Mouse (Mus musculus) embryonic facial prominence, embryonic 13.5 days (tissue): Measurements from ENCODE around the gene Cdadc1. TPM values are rescaled to one million over a fixed set of nuclear protein-coding genes. Genes with fewer than 3 reads are reported as not detected.

Experiments used
- ATAC-seq: fragments of 200-750 bp; cut with Nextera tagmentation; 2 replicates; pipeline ENCODE4 v1.8.0; 2017; ENCODE audit warnings: low read depth; ENCODE audit not compliant: insufficient number of reproducible peaks, insufficient read depth, low FRiP score, low TSS enrichment
- H3K27ac ChIP-seq: fragments of 300-500 bp; sonication (generic); 2 replicates; pipeline ENCODE4 v1.5.1; 2015; ENCODE audit warnings: moderate library complexity, mild to moderate bottlenecking, inconsistent platforms
- H3K27me3 ChIP-seq: fragments of 300-500 bp; sonication (generic); 2 replicates; pipeline ENCODE4 v1.6.1; 2015; ENCODE audit warnings: mild to moderate bottlenecking, inconsistent platforms
- H3K36me3 ChIP-seq: fragments of 300-500 bp; sonication (generic); 2 replicates; pipeline ENCODE4 v1.6.1; 2015; ENCODE audit warnings: mild to moderate bottlenecking, inconsistent platforms
- H3K4me1 ChIP-seq: fragments of 300-500 bp; sonication (generic); 2 replicates; pipeline ENCODE4 v1.6.1; 2015; ENCODE audit warnings: inconsistent platforms
- H3K4me2 ChIP-seq: fragments of 300-500 bp; sonication (generic); 2 replicates; pipeline ENCODE4 v1.6.1; 2015; ENCODE audit warnings: moderate library complexity, mild to moderate bottlenecking, inconsistent platforms
- H3K4me3 ChIP-seq: fragments of 300-500 bp; sonication (generic); 2 replicates; pipeline ENCODE4 v1.5.1; 2015; ENCODE audit warnings: mild to moderate bottlenecking, inconsistent platforms
- H3K9ac ChIP-seq: fragments of 300-500 bp; sonication (generic); 2 replicates; pipeline ENCODE4 v1.6.1; 2015; ENCODE audit warnings: mild to moderate bottlenecking, inconsistent platforms
- H3K9me3 ChIP-seq: fragments of 300-500 bp; sonication (generic); 2 replicates; pipeline ENCODE4 v1.6.1; 2016; ENCODE audit warnings: inconsistent platforms
- WGBS: fragments of 180-500 bp; shearing (Covaris S2); methylation state at CpG from one replicate; pipeline ENCODE4 v1.1.7; 2015; ENCODE audit warnings: mixed read lengths; 5-methylcytosine and 5-hydroxymethylcytosine counted together
- polyA plus RNA-seq: library from polyadenylated mRNA; unstranded; fragments of >200 nt; fragmentation: Nextera tagmentation; extraction: Ambion mirVana; gene quantifications from 2 replicates; pipeline ENCODE4 v1.2.1, GENCODE M21; 2015

Gene Cdadc1
- polyA plus RNA-seq, 1 experiment from 2014 or later, result 29.5 TPM

GRCm38 (mm10) chr14:59555018-59555417 is 42.7 kb downstream of the Cdadc1 start:
- ATAC-seq, result no peak
- 86% methylated on average over 8 of the region's 8 CpGs for WGBS
- no peak overlapping the region for H3K4me3 ChIP-seq

DNA sequence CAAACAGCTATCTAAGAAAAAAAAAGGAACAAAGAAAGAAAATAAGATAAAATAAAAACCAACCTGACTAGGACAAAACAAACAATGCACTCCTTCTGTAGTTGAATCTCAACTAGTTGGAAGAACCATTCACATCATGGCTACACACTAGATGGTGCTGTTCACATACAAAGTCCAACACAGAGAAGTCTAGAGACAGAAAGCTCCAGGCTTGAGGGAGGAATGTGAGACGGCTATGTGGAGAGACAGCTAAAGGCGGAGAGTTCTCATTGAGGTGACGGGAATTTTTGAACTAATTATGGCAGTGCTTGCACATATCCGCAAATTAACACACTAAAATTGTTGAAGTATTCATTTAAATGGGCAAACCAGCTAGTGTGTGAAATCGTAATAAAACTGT is 43.7 kb downstream of the Cdadc1 start:
- Histone ChIP-seq H3K9ac (no peak overlapping the region), H3K27ac (no peak overlapping the region), H3K36me3 (no peaks in the 10 kb centered on the region), H3K27me3 (no peaks in the 10 kb centered on the region), H3K4me2 (no peak overlapping the region), H3K9me3 (no peaks in the 10 kb centered on the region), H3K4me3 (no peak overlapping the region), H3K4me1 (peaks cover under 1% of the 10 kb centered on the region; the same call in 1 of the 2 replicates)
- ATAC-seq, result no peak
- WGBS, result 73% methylated on average over 5 of the region's 5 CpGs

More at GRCm38 (mm10) chr14:59555018-59555417, 42.7 kb downstream of the Cdadc1 start:
- H3K4me2 ChIP-seq, result no peak overlapping the region
- no peak overlapping the region for H3K9ac ChIP-seq
- H3K27ac ChIP-seq, result no peak overlapping the region
- no peaks in the 10 kb centered on the region for H3K9me3 ChIP-seq
- H3K27me3 ChIP-seq, result no peaks in the 10 kb centered on the region
- no peaks in the 10 kb centered on the region; the same call in 1 of the 2 replicates for H3K4me1 ChIP-seq
- H3K36me3 ChIP-seq, result no peaks in the 10 kb centered on the region

GRCm38 (mm10) chr14:59551956-59552355 is 45.8 kb downstream of the Cdadc1 start:
- Histone ChIP-seq H3K4me2 (no peak overlapping the region), H3K9ac (no peak overlapping the region), H3K27ac (no peak overlapping the region), H3K4me1 (peaks cover 7% of the 10 kb centered on the region), H3K27me3 (no peaks in the 10 kb centered on the region), H3K36me3 (no peaks in the 10 kb centered on the region), H3K4me3 (no peak overlapping the region), H3K9me3 (no peaks in the 10 kb centered on the region)
- no peak for ATAC-seq
- 54% methylated on average over 8 of the region's 8 CpGs for WGBS

GRCm38 (mm10) chr14:59550841-59551240 is 46.9 kb downstream of the Cdadc1 start:
- Histone ChIP-seq H3K9me3 (no peaks in the 10 kb centered on the region), H3K9ac (no peak overlapping the region), H3K4me2 (no peak overlapping the region), H3K4me1 (peaks cover 7% of the 10 kb centered on the region), H3K36me3 (no peaks in the 10 kb centered on the region), H3K4me3 (no peak overlapping the region), H3K27me3 (no peaks in the 10 kb centered on the region), H3K27ac (no peak overlapping the region)
- no peak for ATAC-seq
- WGBS, result 85% methylated on average over 2 of the region's 2 CpGs

DNA sequence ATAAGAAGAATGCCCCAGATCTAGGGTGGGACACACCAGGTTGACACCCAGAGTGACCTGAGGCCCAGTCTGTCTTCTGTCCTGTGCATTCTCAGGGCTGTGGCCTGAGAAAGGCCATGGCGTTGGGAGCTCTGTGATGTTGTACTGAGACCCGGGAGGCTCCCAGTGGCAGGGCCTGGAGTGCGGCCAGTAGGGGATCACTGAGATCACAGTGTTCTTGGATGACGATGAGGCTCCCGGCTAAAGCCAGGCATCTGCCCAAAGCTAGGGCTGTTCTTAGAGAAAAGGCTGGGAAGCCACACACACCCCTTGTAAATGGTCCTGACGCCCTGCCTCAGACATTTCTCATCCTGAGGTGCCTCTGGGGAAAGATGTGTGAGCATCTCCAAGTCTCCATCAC is 48.7 kb downstream of the Cdadc1 start:
- WGBS, result 84% methylated on average over 6 of the region's 6 CpGs
- peaks cover 7% of the 10 kb centered on the region for H3K4me1 ChIP-seq
- H3K9me3 ChIP-seq, result no peaks in the 10 kb centered on the region
- H3K36me3 ChIP-seq, result no peaks in the 10 kb centered on the region
- H3K27me3 ChIP-seq, result no peaks in the 10 kb centered on the region
- ATAC-seq, result no peak
- no peak overlapping the region for H3K27ac ChIP-seq
- no peak overlapping the region for H3K9ac ChIP-seq
- no peak overlapping the region for H3K4me2 ChIP-seq
- no peak overlapping the region for H3K4me3 ChIP-seq

- H3K9me3 ChIP-seq, result no peaks in the 10 kb centered on the region
- H3K27me3 ChIP-seq, result no peaks in the 10 kb centered on the region
- H3K27ac ChIP-seq, result no peak overlapping the region
- no peak overlapping the region for H3K4me3 ChIP-seq
- no peak overlapping the region for H3K4me2 ChIP-seq
- H3K4me1 ChIP-seq, result peaks cover 7% of the 10 kb centered on the region
- no peaks in the 10 kb centered on the region for H3K36me3 ChIP-seq
- no peak overlapping the region for H3K9ac ChIP-seq
- no peak for ATAC-seq
- WGBS, result 53% methylated on average over 2 of the region's 2 CpGs
Observed at GRCm38 (mm10) chr14:59548532-59548931, 49.2 kb downstream of the Cdadc1 start.

DNA sequence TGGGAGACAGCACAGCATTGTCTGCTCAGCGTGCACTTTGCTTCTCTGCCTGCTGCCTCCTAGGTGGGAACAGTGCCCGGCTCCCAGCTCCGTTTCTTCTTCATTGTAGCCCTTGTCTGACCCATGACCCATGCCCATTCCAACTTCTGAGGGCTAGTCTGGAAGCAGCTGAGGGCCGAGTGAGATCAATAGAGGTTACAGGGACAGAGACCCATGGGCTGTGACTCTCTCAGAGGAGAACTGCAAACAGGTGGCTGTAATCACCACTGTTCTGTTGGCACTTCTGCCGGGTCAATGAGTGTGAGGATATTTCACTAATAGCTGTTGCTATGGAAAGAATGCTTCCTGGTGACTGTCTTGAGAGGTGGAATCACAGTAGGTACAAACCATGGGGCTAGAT is 50.2 kb downstream of the Cdadc1 start:
- H3K27me3 ChIP-seq, result no peaks in the 10 kb centered on the region
- peaks cover 7% of the 10 kb centered on the region for H3K4me1 ChIP-seq
- 64% methylated on average over 5 of the region's 5 CpGs for WGBS

DNA sequence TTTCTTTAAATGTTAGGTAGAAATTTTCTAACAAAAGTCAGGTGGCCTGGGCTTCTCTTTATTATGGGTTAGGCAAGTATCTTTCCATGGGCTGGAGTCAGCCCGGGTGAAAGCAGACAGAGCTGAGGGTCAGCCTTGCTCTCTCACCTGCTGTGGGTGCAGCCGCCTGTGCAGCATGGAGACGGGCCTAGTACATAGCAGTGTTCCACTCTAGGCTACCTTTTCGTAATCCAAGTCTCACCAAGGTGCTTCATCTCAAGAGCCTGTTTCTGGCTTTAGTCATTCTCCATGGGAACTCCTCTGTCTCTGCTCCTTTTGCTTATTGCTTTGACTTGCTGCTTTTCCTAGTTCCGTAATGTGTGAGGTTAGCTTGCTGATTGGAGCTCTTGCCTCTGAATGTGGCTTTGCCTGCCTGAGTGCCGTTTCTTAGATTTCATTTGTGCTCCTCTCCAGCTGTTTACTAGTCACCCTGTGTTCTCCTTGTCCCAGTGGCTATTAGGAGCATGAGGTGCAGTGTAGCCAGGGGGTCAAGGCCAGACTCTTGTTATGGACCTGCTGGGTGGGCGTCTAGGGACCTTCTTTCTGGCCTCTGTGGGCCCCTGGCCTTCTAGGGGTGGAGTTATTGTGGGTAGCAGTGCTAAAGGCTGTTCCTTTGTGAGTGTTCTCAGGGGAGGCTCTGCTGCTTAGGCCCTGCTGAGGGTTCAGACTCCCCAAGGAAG is 51.4 kb downstream of the Cdadc1 start:
- no peak for ATAC-seq
- no peak overlapping the region for H3K27ac ChIP-seq
- H3K4me2 ChIP-seq, result no peak overlapping the region
- H3K4me1 ChIP-seq, result peaks cover 7% of the 10 kb centered on the region; the same call in 1 of the 2 replicates
- WGBS, result 85% methylated on average over 7 of the region's 7 CpGs
- no peak overlapping the region for H3K4me3 ChIP-seq
- H3K27me3 ChIP-seq, result no peaks in the 10 kb centered on the region
- H3K9me3 ChIP-seq, result no peaks in the 10 kb centered on the region
- no peaks in the 10 kb centered on the region for H3K36me3 ChIP-seq
- H3K9ac ChIP-seq, result no peak overlapping the region

More for the DNA sequence above, 50.2 kb downstream of the Cdadc1 start:
- no peak overlapping the region for H3K4me2 ChIP-seq
- H3K4me3 ChIP-seq, result no peak overlapping the region
- H3K27ac ChIP-seq, result no peak overlapping the region
- H3K9ac ChIP-seq, result no peak overlapping the region
- H3K9me3 ChIP-seq, result no peaks in the 10 kb centered on the region
- no peak for ATAC-seq
- no peaks in the 10 kb centered on the region for H3K36me3 ChIP-seq

- H3K27me3 ChIP-seq, result no peaks in the 10 kb centered on the region
- H3K9ac ChIP-seq, result no peak overlapping the region
- no peak overlapping the region for H3K4me2 ChIP-seq
- H3K4me1 ChIP-seq, result peaks cover 5% of the 10 kb centered on the region; the same call in 1 of the 2 replicates
- no peak overlapping the region for H3K27ac ChIP-seq
- WGBS, result 70% methylated on average over 5 of the region's 5 CpGs
- H3K4me3 ChIP-seq, result no peak overlapping the region
- no peaks in the 10 kb centered on the region for H3K9me3 ChIP-seq
- H3K36me3 ChIP-seq, result no peaks in the 10 kb centered on the region
- no peak for ATAC-seq
Observed at GRCm38 (mm10) chr14:59543956-59544355, 53.8 kb downstream of the Cdadc1 start.

GRCm38 (mm10) chr14:59543158-59543826 is 54.5 kb downstream of the Cdadc1 start:
- 85% methylated on average over 3 of the region's 3 CpGs for WGBS
- Histone ChIP-seq H3K9me3 (no peaks in the 10 kb centered on the region), H3K9ac (no peak overlapping the region), H3K36me3 (no peaks in the 10 kb centered on the region), H3K4me3 (no peak overlapping the region), H3K4me1 (no peaks in the 10 kb centered on the region), H3K27me3 (no peaks in the 10 kb centered on the region), H3K4me2 (no peak overlapping the region), H3K27ac (no peak overlapping the region)
- ATAC-seq, result no peak

- no peak for ATAC-seq
- Histone ChIP-seq H3K36me3 (no peaks in the 10 kb centered on the region), H3K4me3 (no peak overlapping the region), H3K4me2 (no peak overlapping the region), H3K9ac (no peak overlapping the region), H3K9me3 (no peaks in the 10 kb centered on the region), H3K27me3 (no peaks in the 10 kb centered on the region), H3K27ac (no peak overlapping the region), H3K4me1 (no peaks in the 10 kb centered on the region)
- 82% methylated on average over 6 of the region's 6 CpGs for WGBS
Observed at GRCm38 (mm10) chr14:59540761-59541160, 57.0 kb downstream of the Cdadc1 start.

- H3K27ac ChIP-seq, result no peak overlapping the region
- no peaks in the 10 kb centered on the region for H3K4me1 ChIP-seq
- H3K4me3 ChIP-seq, result no peak overlapping the region
- no peak overlapping the region for H3K4me2 ChIP-seq
- H3K27me3 ChIP-seq, result no peaks in the 10 kb centered on the region
- no peaks in the 10 kb centered on the region for H3K9me3 ChIP-seq
- H3K36me3 ChIP-seq, result no peaks in the 10 kb centered on the region
- no peak for ATAC-seq
- WGBS, result 85% methylated on average over 2 of the region's 2 CpGs
- no peak overlapping the region for H3K9ac ChIP-seq
Observed at GRCm38 (mm10) chr14:59540230-59540629, 57.5 kb downstream of the Cdadc1 start.
